Mouse (Mus musculus): ENCODE results near the gene Zfp648. TPM values are rescaled to one million over a fixed set of nuclear protein-coding genes. Genes with fewer than 3 reads are reported as not detected.

Gene Zfp648
- total and polyA plus RNA-seq, 3 experiments: not detected

GRCm38 (mm10) chr1:154157131-154157530 lies 43.9 kb upstream of the Zfp648 start:
- Histone ChIP-seq H3K9me3 (replicated peaks; ENCODE audit: low read length) (no peaks in the 10 kb centered on the region), H3K79me2 (replicated peaks; ENCODE audit: control insufficient read depth, extremely low read depth, insufficient read depth, poor library complexity, severe bottlenecking) (no peaks in the 10 kb centered on the region), H3K4me3 (replicated peaks in 1 of 3; ENCODE audit: low read depth in 2 of 3, low read length in 2 of 3, poor library complexity in 1 of 3) (no peak overlapping the region), H3K36me3 (replicated peaks in 1 of 2; ENCODE audit: control insufficient read depth in 1 of 2, insufficient read depth in 1 of 2, low read length in 1 of 2) (no peaks in the 10 kb centered on the region), H3K4me2 (ENCODE audit: insufficient read depth, low read depth, poor library complexity, severe bottlenecking) (no peak overlapping the region), H3K27me3 (replicated peaks) (no peaks in the 10 kb centered on the region), H3K27ac (ENCODE audit: insufficient read depth, low read depth) (no peak overlapping the region), H3K4me1 (ENCODE audit: control insufficient read depth in 1 of 2, insufficient read depth in 2 of 2) (no peaks in the 10 kb centered on the region), H3K9ac (ENCODE audit: insufficient read depth, low read depth) (no peak overlapping the region)
- TF ChIP-seq TCF12 (IDR thresholded peaks at IDR 0.05; ENCODE audit: low read depth, low read length) (no peak), BHLHE40 (IDR thresholded peaks at IDR 0.05; ENCODE audit: low read depth, low read length) (no peak), POLR2AphosphoS2 (IDR thresholded peaks at IDR 0.05; ENCODE audit: low read depth, low read length) (no peak), TBP (conservative IDR thresholded peaks at IDR 0.05; ENCODE audit: low read depth, low read length) (no peak), JUND (conservative IDR thresholded peaks at IDR 0.05; ENCODE audit: low read depth, low read length) (no peak), ZKSCAN1 (IDR thresholded peaks at IDR 0.05; ENCODE audit: borderline replicate concordance, low read depth, low read length) (no peak), PAX5 (IDR thresholded peaks at IDR 0.05; ENCODE audit: low read length) (no peak), ZNF384 (IDR thresholded peaks at IDR 0.05; ENCODE audit: low read depth, low read length) (no peak), NELFE (IDR thresholded peaks at IDR 0.05; ENCODE audit: low read depth, low read length) (no peak), USF1 (IDR thresholded peaks at IDR 0.05; ENCODE audit: low read depth, low read length) (no peak), SMC3 (IDR thresholded peaks at IDR 0.05; ENCODE audit: low read depth, low read length) (no peak), RCOR1 (conservative IDR thresholded peaks at IDR 0.05; ENCODE audit: low read depth, low read length) (no peak), CHD1 (IDR thresholded peaks at IDR 0.05; ENCODE audit: low read depth, low read length) (no peak), CHD2 (IDR thresholded peaks at IDR 0.05; ENCODE audit: low read length) (no peak), MEF2A (IDR thresholded peaks at IDR 0.05; ENCODE audit: borderline replicate concordance, low read depth, low read length) (no peak), E2F4 (IDR thresholded peaks at IDR 0.05; ENCODE audit: insufficient replicate concordance, low read depth, low read length) (no peak), ZC3H11A (IDR thresholded peaks at IDR 0.05; ENCODE audit: low read depth, low read length) (no peak), RAD21 (IDR thresholded peaks at IDR 0.05; ENCODE audit: low read depth, low read length) (no peak), EP300 (IDR thresholded peaks at IDR 0.05; ENCODE audit: low read length) (no peak), CTCF (conservative IDR thresholded peaks at IDR 0.05 in 1 of 2, IDR thresholded peaks at IDR 0.05 in 1 of 2; ENCODE audit: low read depth in 2 of 2, low read length in 2 of 2) (no peak)
- DNase-seq (ENCODE audit: extremely low read depth): no peak
- dilution Hi-C loops (cut with MboI; ENCODE audit: extremely low pct_ligation_motif_present, extremely low pct_unique_long_range_greater_than_20kb, low sequenced_read_pairs): no loop called here
- in situ Hi-C loops (cut with MboI; ENCODE audit: low pct_ligation_motif_present, low pct_unique_long_range_greater_than_20kb, low sequenced_read_pairs): no loop called here

GRCm38 (mm10) chr1:154167696-154168095 lies 33.3 kb upstream of the Zfp648 start:
- in situ Hi-C loops (cut with MboI; ENCODE audit: low pct_ligation_motif_present, low pct_unique_long_range_greater_than_20kb, low sequenced_read_pairs) (no loop called here), dilution Hi-C loops (cut with MboI; ENCODE audit: extremely low pct_ligation_motif_present, extremely low pct_unique_long_range_greater_than_20kb, low sequenced_read_pairs) (no loop called here)
- Histone ChIP-seq H3K36me3 (replicated peaks in 1 of 2; ENCODE audit: control insufficient read depth in 1 of 2, insufficient read depth in 1 of 2, low read length in 1 of 2) (no peaks in the 10 kb centered on the region), H3K9me3 (replicated peaks; ENCODE audit: low read length) (peaks cover 2% of the 10 kb centered on the region), H3K4me3 (replicated peaks in 1 of 3; ENCODE audit: low read depth in 2 of 3, low read length in 2 of 3, poor library complexity in 1 of 3) (no peak overlapping the region), H3K79me2 (replicated peaks; ENCODE audit: control insufficient read depth, extremely low read depth, insufficient read depth, poor library complexity, severe bottlenecking) (no peaks in the 10 kb centered on the region), H3K9ac (ENCODE audit: insufficient read depth, low read depth) (no peak overlapping the region), H3K4me1 (ENCODE audit: control insufficient read depth in 1 of 2, insufficient read depth in 2 of 2) (no peaks in the 10 kb centered on the region), H3K4me2 (ENCODE audit: insufficient read depth, low read depth, poor library complexity, severe bottlenecking) (peak overlapping the region; percentile 51), H3K27ac (ENCODE audit: insufficient read depth, low read depth) (no peak overlapping the region), H3K27me3 (replicated peaks) (no peaks in the 10 kb centered on the region)
- no peak for TF ChIP-seq ELF1 (IDR thresholded peaks at IDR 0.05; ENCODE audit: low read depth, low read length)
- TF ChIP-seq JUND (conservative IDR thresholded peaks at IDR 0.05; ENCODE audit: low read depth, low read length): no peak
- no peak for TF ChIP-seq CHD1 (IDR thresholded peaks at IDR 0.05; ENCODE audit: low read depth, low read length)
- no peak for TF ChIP-seq GABPA (IDR thresholded peaks at IDR 0.05; ENCODE audit: insufficient replicate concordance, low read depth, low read length)
- no peak for TF ChIP-seq TCF12 (IDR thresholded peaks at IDR 0.05; ENCODE audit: low read depth, low read length)
- TF ChIP-seq ZMIZ1 (IDR thresholded peaks at IDR 0.05; ENCODE audit: low read depth, low read length): no peak
- no peak for TF ChIP-seq JUN (IDR thresholded peaks at IDR 0.05; ENCODE audit: insufficient read depth, low read depth, low read length)
- DNase-seq (ENCODE audit: extremely low read depth): no peak

Data from CH12.LX (cell line).